Mouse (Mus musculus): ENCODE results near the gene Gng10.

The Gng10 gene

GRCm38 (mm10) chr4:59034918-59035785 is at the start of gene Gng10:
Gng10 (plus strand) TSS chr4:59035088.
- DNase-seq (ENCODE audit: low spot score), result peak; percentile 58

- peak; percentile 88 for DNase-seq (ENCODE audit: low spot score)
Observed at GRCm38 (mm10) chr4:58985157-58985648, 49.7 kb upstream of the Gng10 start.

GRCm38 (mm10) chr4:58986540-58987190 is 48.2 kb upstream of the Gng10 start, which contains the start of gene Ptgr1:
Ptgr1 (minus strand) TSS chr4:58987119.
- DNase-seq (ENCODE audit: low spot score), result peak; percentile 84

- DNase-seq (ENCODE audit: low spot score), result no peak
Observed at GRCm38 (mm10) chr4:58989303-58989898, 45.5 kb upstream of the Gng10 start.

- DNase-seq (ENCODE audit: low spot score), result no peak
Observed at GRCm38 (mm10) chr4:58990609-58991434, 44.1 kb upstream of the Gng10 start.

- no peak for DNase-seq (ENCODE audit: low spot score)
Observed at GRCm38 (mm10) chr4:58992195-58992594, 42.7 kb upstream of the Gng10 start.

- DNase-seq (ENCODE audit: low spot score), result no peak
Observed at GRCm38 (mm10) chr4:58994762-58995161, 40.1 kb upstream of the Gng10 start, which contains the start of gene Dnajc25. Dnajc25 (plus strand) TSS chr4:58995062.

GRCm38 (mm10) chr4:58995251-58995693 is 39.6 kb upstream of the Gng10 start:
- DNase-seq (ENCODE audit: low spot score), result no peak

GRCm38 (mm10) chr4:58997081-58997480 is 37.8 kb upstream of the Gng10 start:
- peak; percentile 44 for DNase-seq (ENCODE audit: low spot score)

GRCm38 (mm10) chr4:58998688-58999087 is 36.2 kb upstream of the Gng10 start:
- no peak for DNase-seq (ENCODE audit: low spot score)

GRCm38 (mm10) chr4:58999686-59000085 is 35.2 kb upstream of the Gng10 start:
- peak; percentile 69 for DNase-seq (ENCODE audit: low spot score)

GRCm38 (mm10) chr4:59000614-59001013 is 34.3 kb upstream of the Gng10 start:
- no peak for DNase-seq (ENCODE audit: low spot score)

GRCm38 (mm10) chr4:59002948-59003805 is 31.7 kb upstream of the Gng10 start, which contains the start of gene Gm20503:
Gm20503 (plus strand) TSS chr4:59003210.
- DNase-seq (ENCODE audit: low spot score), result peak; percentile 93

- DNase-seq (ENCODE audit: low spot score), result no peak
Observed at GRCm38 (mm10) chr4:59003806-59004200, 31.1 kb upstream of the Gng10 start.

GRCm38 (mm10) chr4:59006211-59006610 is 28.7 kb upstream of the Gng10 start:
- no peak for DNase-seq (ENCODE audit: low spot score)

- DNase-seq (ENCODE audit: low spot score), result no peak
Observed at GRCm38 (mm10) chr4:59007016-59007415, 27.9 kb upstream of the Gng10 start.

- no peak for DNase-seq (ENCODE audit: low spot score)
Observed at GRCm38 (mm10) chr4:59007974-59008373, 26.9 kb upstream of the Gng10 start.

GRCm38 (mm10) chr4:59009186-59009585 is 25.7 kb upstream of the Gng10 start:
- DNase-seq (ENCODE audit: low spot score), result no peak

GRCm38 (mm10) chr4:59009696-59010095 is 25.2 kb upstream of the Gng10 start:
- DNase-seq (ENCODE audit: low spot score), result no peak

GRCm38 (mm10) chr4:59011446-59011845 is 23.4 kb upstream of the Gng10 start:
- DNase-seq (ENCODE audit: low spot score), result no peak
